Mouse (Mus musculus): ENCODE data around the gene Rbks.
"Not testable (repeated sequence)": the region's sequence is repeated elsewhere in the genome, so short reads cannot be mapped to it uniquely, and the experiment has no call there.

The Rbks gene

GRCm38 (mm10) chr5:31678000-31678399 lies 19.4 kb downstream of the Rbks start:
- DNase-seq (ENCODE audit: low read depth, low spot score), result no peak

DNA sequence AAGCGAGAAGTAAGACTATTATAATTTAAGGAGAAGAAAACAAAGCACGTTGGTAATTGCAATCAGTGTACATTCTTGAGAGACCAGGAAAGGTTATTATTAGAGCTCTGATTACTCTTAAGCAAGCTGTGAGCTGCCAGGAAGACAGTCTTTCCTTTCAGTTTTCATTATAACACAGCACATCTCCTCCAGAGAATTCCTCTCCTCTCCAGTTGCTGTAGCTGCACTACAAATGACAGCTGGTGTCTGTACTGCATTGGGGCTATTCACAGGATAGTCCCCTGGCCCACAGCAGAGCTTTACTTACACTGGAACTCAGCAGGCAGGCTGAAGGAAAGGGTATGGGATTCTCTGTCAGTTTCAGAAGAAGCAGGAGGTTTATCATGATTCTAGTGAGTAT lies 24.0 kb downstream of the Rbks start:
- no peak for DNase-seq (ENCODE audit: low read depth, low spot score)

DNA sequence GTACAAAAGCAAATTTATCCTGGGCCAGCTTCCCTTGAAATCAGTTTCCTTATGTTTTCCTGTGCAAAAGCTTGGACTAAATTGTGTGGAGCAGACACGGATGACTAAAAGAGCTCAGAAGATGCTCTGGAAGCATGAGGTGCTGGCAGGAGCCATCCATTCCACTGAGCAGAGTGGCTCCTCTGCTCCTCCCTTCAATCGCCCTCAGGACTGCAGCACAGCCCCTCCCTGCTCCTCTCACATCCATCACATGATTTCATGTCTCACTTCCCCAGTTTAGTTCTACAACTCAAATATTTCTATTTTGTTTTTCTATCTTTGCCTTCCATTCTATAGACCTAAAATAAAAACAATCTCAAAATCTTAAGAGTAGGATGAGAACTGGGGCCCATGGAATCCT lies 26.3 kb downstream of the Rbks start:
- DNase-seq (ENCODE audit: low read depth, low spot score), result no peak

GRCm38 (mm10) chr5:31669984-31670383 lies 27.4 kb downstream of the Rbks start:
- DNase-seq (ENCODE audit: low read depth, low spot score), result no peak

GRCm38 (mm10) chr5:31668325-31668968 lies 29.0 kb downstream of the Rbks start:
- DNase-seq (ENCODE audit: low read depth, low spot score), result no peak

DNA sequence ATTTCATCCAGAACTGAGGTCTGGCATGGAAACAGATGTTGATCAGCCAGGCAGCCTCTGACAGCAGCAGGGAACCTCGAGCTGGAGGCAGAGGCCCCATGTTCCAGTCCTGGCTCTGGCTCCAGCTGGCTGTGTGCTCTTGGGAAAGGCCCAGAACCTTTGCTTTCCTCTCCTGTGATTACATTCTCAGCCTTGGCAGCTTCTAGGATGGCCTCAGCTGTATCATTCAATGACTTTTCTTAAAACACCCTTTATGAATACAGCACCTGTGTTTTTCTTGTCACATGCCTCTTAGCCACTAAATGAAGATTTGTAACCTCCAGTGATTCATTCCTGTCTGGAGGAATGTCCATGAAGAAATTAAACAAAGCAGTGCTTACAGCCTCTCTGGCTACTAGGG lies 31.3 kb downstream of the Rbks start:
- no peak for DNase-seq (ENCODE audit: low read depth, low spot score)

- no peak for DNase-seq (ENCODE audit: low read depth, low spot score)
Observed at GRCm38 (mm10) chr5:31655688-31656190, 41.7 kb downstream of the Rbks start.

GRCm38 (mm10) chr5:31650518-31651288 lies 46.7 kb downstream of the Rbks start:
- no peak for DNase-seq (ENCODE audit: low read depth, low spot score)

DNA sequence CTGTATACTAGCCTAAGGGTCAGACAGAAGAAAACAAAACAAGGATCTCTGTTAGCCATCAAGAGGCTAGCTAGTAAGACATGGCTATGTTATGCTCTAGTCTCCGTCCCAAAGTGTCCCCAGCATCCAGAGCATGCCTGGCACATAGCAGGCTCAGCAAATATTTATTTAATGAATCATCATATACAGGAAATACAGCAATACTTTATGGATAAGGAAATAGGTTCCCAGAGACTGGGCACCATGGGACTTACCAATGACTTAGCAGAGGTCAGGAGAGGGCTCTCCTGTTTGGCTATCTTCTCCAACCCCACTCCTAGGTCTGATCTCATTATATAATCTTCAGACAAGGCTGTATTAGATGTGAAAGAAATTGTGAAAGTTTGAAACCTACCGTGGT lies 50.1 kb downstream of the Rbks start:
- no peak for DNase-seq (ENCODE audit: low read depth, low spot score)

- DNase-seq (ENCODE audit: low read depth, low spot score), result no peak
Observed at GRCm38 (mm10) chr5:31646574-31646973, 50.9 kb downstream of the Rbks start.

GRCm38 (mm10) chr5:31645798-31646197 lies 51.6 kb downstream of the Rbks start:
- DNase-seq (ENCODE audit: low read depth, low spot score), result no peak

DNA sequence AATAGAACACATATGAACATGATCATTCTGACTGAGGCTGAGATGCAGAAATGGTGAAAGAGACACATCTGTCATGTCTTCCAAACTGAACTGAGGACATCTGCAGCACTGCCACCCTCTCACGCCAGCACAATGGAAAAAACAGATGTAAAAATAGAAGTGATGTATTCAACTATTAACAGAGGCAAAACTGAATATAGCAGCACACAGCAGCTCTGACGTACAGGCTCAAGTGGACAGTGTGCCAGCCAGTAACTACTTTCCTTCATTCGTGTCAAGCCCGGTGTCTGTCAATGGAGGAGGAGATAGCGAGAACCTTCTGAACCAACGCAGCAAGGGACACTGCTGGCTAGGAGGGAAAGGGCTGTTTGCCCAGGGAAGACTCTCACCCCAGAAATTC lies 52.6 kb downstream of the Rbks start:
- no peak for DNase-seq (ENCODE audit: low read depth, low spot score)

DNA sequence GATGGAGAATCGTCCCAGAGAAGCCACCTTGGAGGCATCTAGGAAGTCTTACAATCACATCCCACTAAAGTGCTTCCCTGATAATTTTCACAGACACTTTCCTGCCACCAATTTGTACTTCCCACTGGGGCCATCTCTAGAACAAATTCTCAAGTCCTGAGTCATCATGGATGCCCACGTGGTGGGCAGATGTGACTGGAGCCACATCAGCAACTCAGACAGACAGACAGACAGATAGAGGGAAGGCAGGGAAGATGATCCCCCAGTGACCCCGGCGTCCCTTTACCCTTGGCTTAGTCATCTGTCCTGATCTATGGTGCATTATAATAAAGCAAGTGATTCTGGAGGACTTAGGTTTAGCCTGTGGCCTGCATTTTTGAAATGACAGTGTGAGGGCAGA lies 53.2 kb downstream of the Rbks start:
- no peak for DNase-seq (ENCODE audit: low read depth, low spot score)

GRCm38 (mm10) chr5:31642300-31642699 lies 55.1 kb downstream of the Rbks start:
- DNase-seq (ENCODE audit: low read depth, low spot score), result no peak

DNA sequence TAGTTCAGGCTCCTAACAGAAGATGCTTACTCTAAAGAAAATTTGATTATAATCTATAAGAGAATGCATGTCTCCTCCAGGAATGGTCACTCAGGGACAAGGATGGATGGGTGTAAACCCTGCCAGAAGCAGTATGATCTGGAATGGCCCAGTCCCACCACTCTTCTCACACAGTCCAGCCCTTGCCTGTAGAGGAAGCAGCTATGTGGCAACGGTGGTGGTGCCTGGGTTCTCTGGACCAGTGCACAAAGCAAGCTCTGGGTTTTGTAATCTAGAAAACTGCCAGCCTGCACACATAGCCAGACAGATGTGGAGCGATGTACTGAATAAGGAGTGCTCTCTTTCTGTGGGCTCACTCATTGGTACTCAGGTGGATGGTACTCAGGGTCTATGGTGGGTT lies 56.9 kb downstream of the Rbks start:
- no peak for DNase-seq (ENCODE audit: low read depth, low spot score)

- DNase-seq (ENCODE audit: low read depth, low spot score), result no peak
Observed at GRCm38 (mm10) chr5:31636636-31637253, 60.7 kb downstream of the Rbks start.

DNA sequence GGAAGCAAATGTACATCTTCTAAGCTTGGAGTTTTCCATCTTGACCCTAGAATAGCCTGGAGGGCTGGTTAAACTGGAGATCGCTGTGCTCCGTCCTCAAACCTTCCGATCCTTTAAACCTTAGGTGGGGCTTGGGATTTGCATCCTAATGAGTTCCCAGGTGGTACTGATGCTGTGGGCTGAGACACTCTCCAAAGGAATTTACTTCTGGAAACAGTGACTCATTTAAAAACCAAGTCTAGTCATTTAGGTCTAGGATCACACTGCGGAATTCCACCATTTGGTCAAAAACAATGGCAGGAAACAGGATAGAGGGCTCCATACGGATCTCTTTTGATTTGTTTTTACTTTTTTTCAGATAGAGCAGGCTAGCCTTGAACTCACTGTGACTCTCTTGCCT lies 62.7 kb downstream of the Rbks start:
- no peak for DNase-seq (ENCODE audit: low read depth, low spot score)

GRCm38 (mm10) chr5:31634161-31634560 lies 63.3 kb downstream of the Rbks start:
- no peak for DNase-seq (ENCODE audit: low read depth, low spot score)

DNA sequence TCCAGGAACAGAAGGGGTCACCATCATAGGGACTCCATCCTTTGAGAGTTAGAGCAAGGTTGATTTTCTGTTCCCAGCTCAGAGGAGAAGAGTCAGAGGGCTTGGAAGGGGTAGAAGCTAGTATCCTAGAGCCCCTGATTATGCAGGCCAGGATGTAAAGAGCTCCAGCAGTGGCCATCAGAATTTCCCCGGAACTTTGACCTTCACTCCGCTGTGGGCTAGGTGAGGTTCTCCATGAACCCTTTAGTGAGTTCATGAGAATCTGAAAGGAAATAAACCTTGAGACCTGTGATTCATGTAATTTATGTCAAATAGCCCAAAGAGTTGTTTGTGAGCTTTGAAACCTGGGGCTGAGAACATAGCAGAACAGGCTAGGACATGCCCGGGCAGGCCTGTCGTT lies 66.3 kb downstream of the Rbks start:
- DNase-seq (ENCODE audit: low read depth, low spot score), result not testable (repeated sequence)

DNA sequence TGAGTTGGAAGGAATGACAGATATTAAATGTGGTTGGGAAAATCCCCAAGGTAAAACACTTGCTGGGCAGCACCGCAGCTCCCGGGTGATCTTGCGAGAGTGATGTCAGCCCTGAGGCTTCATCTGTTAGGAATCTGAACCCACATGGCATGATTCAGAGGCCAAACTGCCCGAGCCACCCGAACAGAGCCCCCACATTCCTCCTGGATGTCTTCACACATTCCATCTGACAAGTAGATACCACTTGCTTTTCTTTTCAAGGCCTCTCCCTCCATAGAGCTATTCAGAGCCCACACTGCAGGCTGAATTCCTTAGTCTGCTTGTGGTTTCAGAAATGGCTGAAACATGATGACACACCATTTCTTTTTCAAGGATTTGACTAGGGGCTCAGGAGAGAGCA lies 67.4 kb downstream of the Rbks start:
- no peak for DNase-seq (ENCODE audit: low read depth, low spot score)

DNA sequence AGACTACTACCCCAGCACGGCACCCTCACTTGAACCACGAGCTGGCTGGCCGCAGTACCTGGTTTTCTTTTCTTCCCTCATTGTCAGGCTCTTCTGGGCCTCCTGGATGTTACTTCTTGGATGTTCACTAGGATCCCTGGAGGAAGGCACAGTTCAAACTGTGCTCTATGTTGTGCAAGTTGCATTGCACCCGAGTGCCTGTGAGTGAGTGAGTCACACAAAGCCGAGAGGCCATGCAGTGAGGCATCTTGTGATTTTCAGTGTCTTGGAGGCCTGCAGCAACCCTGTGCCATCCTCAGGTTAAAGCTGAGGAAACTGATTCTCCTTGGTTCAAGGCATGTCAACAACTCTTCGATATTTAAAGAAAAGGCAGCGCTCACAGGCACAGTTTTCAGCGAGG lies 68.9 kb downstream of the Rbks start:
- no peak for DNase-seq (ENCODE audit: low read depth, low spot score)

DNA sequence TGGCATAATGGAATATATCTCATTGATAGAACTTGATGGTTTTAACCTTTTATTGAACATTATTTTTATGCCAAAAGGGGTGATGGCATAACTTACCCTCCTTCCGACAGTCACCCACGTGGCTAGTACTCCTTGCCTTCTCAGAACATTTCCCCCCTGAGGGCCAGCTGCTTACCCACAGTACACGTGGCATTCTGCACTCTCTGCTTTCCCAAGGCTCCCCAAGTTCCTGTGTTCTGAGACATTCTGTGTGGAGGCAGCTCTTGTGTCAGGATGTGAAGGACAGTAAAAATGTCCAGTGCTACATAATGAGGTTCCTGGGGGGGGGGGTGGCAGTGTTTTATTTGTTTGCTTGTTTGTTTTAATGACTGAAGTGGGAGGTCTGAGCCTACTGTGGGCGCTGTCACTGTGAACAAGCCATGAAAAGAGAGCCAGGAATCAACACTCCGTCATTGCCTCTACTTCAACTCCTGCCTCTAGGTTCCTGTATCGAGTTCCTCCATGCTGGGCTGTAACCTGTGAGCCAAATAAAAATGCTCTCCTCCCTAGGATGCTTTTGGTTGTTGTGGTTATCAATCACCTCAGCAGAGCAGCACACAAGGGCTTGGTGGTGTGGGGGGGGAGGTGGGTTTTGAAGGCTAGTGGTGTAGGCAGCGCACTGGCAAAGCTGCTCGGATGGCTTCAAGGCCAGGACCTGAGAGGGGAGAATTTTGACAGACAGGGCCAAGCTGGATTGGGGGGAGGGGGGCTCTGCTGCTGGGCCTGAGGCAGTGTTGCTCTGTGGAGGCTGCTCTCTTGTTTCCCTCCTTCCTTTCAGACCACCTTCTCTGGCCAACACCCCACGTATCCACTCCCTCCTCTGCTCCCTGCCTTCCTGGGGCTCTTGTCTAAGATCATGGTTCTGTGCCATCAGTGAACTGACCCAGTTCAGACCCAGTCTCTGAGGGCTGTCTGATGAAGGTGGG lies 69.6 kb downstream of the Rbks start:
- DNase-seq (ENCODE audit: low read depth, low spot score), result no peak

Data from CD4-positive helper T cell, adult 2 months (primary cell).